Mouse (Mus musculus) liver, embryonic 11.5 days (tissue): ENCODE measurements around the gene Snu13. TPM values are rescaled to one million over a fixed set of nuclear protein-coding genes. Genes with fewer than 3 reads are reported as not detected.

Experiments
- ATAC-seq: fragments of 200-750 bp; cut with Nextera tagmentation; replicated peaks from 2 replicates; pipeline ENCODE4 v1.8.0; 2017; ENCODE audit warnings: moderate number of reproducible peaks, mild to moderate bottlenecking, moderate TSS enrichment, moderate library complexity; ENCODE audit not compliant: low FRiP score
- DNase-seq: peaks from one replicate; pipeline ENCODE4 v3.0.0-alpha.2; 2017; ENCODE audit warnings: low spot score
- H3K27ac ChIP-seq: fragments of 300-500 bp; sonication (generic); 2 replicates; pipeline ENCODE4 v1.5.1; 2014; ENCODE audit warnings: mild to moderate bottlenecking, low read depth, low read length, control low read depth
- H3K27me3 ChIP-seq: fragments of 300-500 bp; sonication (generic); replicated peaks from 2 replicates; pipeline ENCODE4 v1.6.1; 2014; ENCODE audit warnings: low read length, mixed read lengths; ENCODE audit not compliant: control insufficient read depth, insufficient read depth
- H3K36me3 ChIP-seq: fragments of 300-500 bp; sonication (generic); 2 replicates; pipeline ENCODE4 v1.6.1; 2014; ENCODE audit warnings: mild to moderate bottlenecking, low read length, moderate library complexity, mixed read lengths; ENCODE audit not compliant: control insufficient read depth, insufficient read depth
- H3K4me1 ChIP-seq: fragments of 300-500 bp; sonication (generic); replicated peaks from 2 replicates; pipeline ENCODE4 v1.6.1; 2014; ENCODE audit warnings: low read length, mixed read lengths; ENCODE audit not compliant: control insufficient read depth, insufficient read depth
- H3K4me2 ChIP-seq: fragments of 300-500 bp; sonication (generic); 2 replicates; pipeline ENCODE4 v1.6.1; 2014; ENCODE audit warnings: mild to moderate bottlenecking, control low read depth, moderate library complexity
- H3K4me3 ChIP-seq: fragments of 300-500 bp; sonication (generic); 2 replicates; pipeline ENCODE4 v1.5.1; 2014; ENCODE audit warnings: low read depth, low read length, control low read depth
- H3K9ac ChIP-seq: fragments of 300-500 bp; sonication (generic); 2 replicates; pipeline ENCODE4 v1.6.1; 2014; ENCODE audit warnings: low read depth, low read length, control low read depth
- H3K9me3 ChIP-seq: fragments of 300-500 bp; sonication (generic); 2 replicates; pipeline ENCODE4 v1.6.1; 2016; ENCODE audit warnings: low read length, inconsistent platforms, mixed read lengths; ENCODE audit not compliant: control insufficient read depth
- WGBS: fragments of 180-500 bp; shearing (Covaris S2); extraction: QIAGEN DNeasy Blood & Tissue Kit; methylation state at CpG from one replicate; pipeline ENCODE4 v1.1.7; 2014; 5-methylcytosine and 5-hydroxymethylcytosine counted together
- polyA plus RNA-seq: library from polyadenylated mRNA; unstranded; fragments of >200 nt; fragmentation: Nextera tagmentation; extraction: Ambion mirVana; gene quantifications from 2 replicates; pipeline ENCODE4 v1.2.1, GENCODE M21; 2014

Gene Snu13
- polyA plus RNA-seq, 1 experiment from 2014 or later: 393 TPM

GRCm38 (mm10) chr15:82040650-82041049 lies 6.7 kb downstream of the Snu13 start:
- H3K27me3 ChIP-seq: no peaks in the 10 kb centered on the region
- H3K4me3 ChIP-seq: no peak overlapping the region
- ATAC-seq (peak; percentile 61; the same call in 1 of the 2 replicates), DNase-seq (no peak)
- H3K9ac ChIP-seq: no peak overlapping the region
- H3K36me3 ChIP-seq: peaks cover 35% of the 10 kb centered on the region
- H3K4me2 ChIP-seq: no peak overlapping the region
- H3K4me1 ChIP-seq: peaks cover 6% of the 10 kb centered on the region; the same call in 1 of the 2 replicates
- H3K27ac ChIP-seq: no peak overlapping the region
- no peaks in the 10 kb centered on the region for H3K9me3 ChIP-seq
- 97% methylated on average over 1 of the region's 1 CpGs for WGBS

GRCm38 (mm10) chr15:82035904-82036689 lies 11.3 kb downstream of the Snu13 start:
- Histone ChIP-seq H3K27me3 (no peaks in the 10 kb centered on the region), H3K27ac (no peak overlapping the region), H3K4me1 (no peaks in the 10 kb centered on the region), H3K4me2 (no peak overlapping the region), H3K36me3 (peaks cover 38% of the 10 kb centered on the region), H3K9ac (no peak overlapping the region), H3K9me3 (no peaks in the 10 kb centered on the region), H3K4me3 (no peak overlapping the region)
- DNase-seq (no peak), ATAC-seq (no peak)
- 74% methylated on average over 12 of the region's 12 CpGs for WGBS

- no peak for DNase-seq
- no peak for ATAC-seq
- no peak within 1 kb of the TSS for H3K4me3 ChIP-seq
- H3K4me1 ChIP-seq: no peaks in the 10 kb centered on the region
- H3K9ac ChIP-seq: no peak within 1 kb of the TSS; the same call in 1 of the 2 replicates
- peaks cover 43% of the 10 kb centered on the region for H3K36me3 ChIP-seq
- no peaks in the 10 kb centered on the region for H3K27me3 ChIP-seq
- H3K27ac ChIP-seq: no peak within 1 kb of the TSS
- WGBS: 95% methylated on average over 4 of the region's 4 CpGs
- H3K4me2 ChIP-seq: no peak within 1 kb of the TSS
- H3K9me3 ChIP-seq: no peaks in the 10 kb centered on the region
Measured at GRCm38 (mm10) chr15:82033762-82034161, 13.6 kb downstream of the Snu13 start, which contains the start of gene Desi1. Desi1 (minus strand) TSS chr15:82033862.

GRCm38 (mm10) chr15:82032386-82032785 lies 15.0 kb downstream of the Snu13 start:
- H3K27me3 ChIP-seq: no peaks in the 10 kb centered on the region
- no peaks in the 10 kb centered on the region for H3K4me1 ChIP-seq
- peaks cover 44% of the 10 kb centered on the region for H3K36me3 ChIP-seq
- DNase-seq: no peak
- no peak overlapping the region for H3K4me3 ChIP-seq
- no peak overlapping the region for H3K27ac ChIP-seq
- 90% methylated on average over 7 of the region's 7 CpGs for WGBS
- no peaks in the 10 kb centered on the region for H3K9me3 ChIP-seq
- no peak for ATAC-seq
- H3K9ac ChIP-seq: no peak overlapping the region
- H3K4me2 ChIP-seq: no peak overlapping the region

- H3K4me2 ChIP-seq: no peak overlapping the region
- no peak overlapping the region for H3K9ac ChIP-seq
- no peaks in the 10 kb centered on the region for H3K4me1 ChIP-seq
- H3K27me3 ChIP-seq: no peaks in the 10 kb centered on the region
- peaks cover 66% of the 10 kb centered on the region for H3K36me3 ChIP-seq
- ATAC-seq (no peak), DNase-seq (no peak)
- H3K9me3 ChIP-seq: no peaks in the 10 kb centered on the region
- WGBS: 90% methylated on average over 7 of the region's 7 CpGs
- no peak overlapping the region for H3K4me3 ChIP-seq
- H3K27ac ChIP-seq: no peak overlapping the region
Measured at GRCm38 (mm10) chr15:82027726-82028125, 19.7 kb downstream of the Snu13 start.

GRCm38 (mm10) chr15:82027276-82027675 lies 20.1 kb downstream of the Snu13 start:
- Histone ChIP-seq H3K9ac (no peak overlapping the region), H3K4me3 (no peak overlapping the region), H3K4me1 (no peaks in the 10 kb centered on the region), H3K27me3 (no peaks in the 10 kb centered on the region), H3K36me3 (peaks cover 63% of the 10 kb centered on the region), H3K9me3 (no peaks in the 10 kb centered on the region), H3K27ac (no peak overlapping the region), H3K4me2 (no peak overlapping the region)
- DNase-seq: no peak
- ATAC-seq: no peak
- 93% methylated on average over 7 of the region's 7 CpGs for WGBS

GRCm38 (mm10) chr15:82023965-82024635 lies 23.3 kb downstream of the Snu13 start:
- Histone ChIP-seq H3K4me1 (no peaks in the 10 kb centered on the region), H3K4me3 (no peak overlapping the region), H3K36me3 (peaks cover 53% of the 10 kb centered on the region), H3K9ac (no peak overlapping the region), H3K4me2 (no peak overlapping the region), H3K27ac (no peak overlapping the region), H3K9me3 (no peaks in the 10 kb centered on the region), H3K27me3 (no peaks in the 10 kb centered on the region)
- DNase-seq: no peak
- WGBS: 88% methylated on average over 6 of the region's 6 CpGs
- ATAC-seq: no peak

GRCm38 (mm10) chr15:82022535-82023088 lies 24.8 kb downstream of the Snu13 start:
- Histone ChIP-seq H3K4me3 (no peak overlapping the region), H3K9me3 (no peaks in the 10 kb centered on the region), H3K27me3 (no peaks in the 10 kb centered on the region), H3K36me3 (peaks cover 46% of the 10 kb centered on the region), H3K4me1 (peaks cover 2% of the 10 kb centered on the region; the same call in 1 of the 2 replicates), H3K9ac (no peak overlapping the region), H3K27ac (no peak overlapping the region), H3K4me2 (no peak overlapping the region)
- WGBS: 85% methylated on average over 13 of the region's 13 CpGs
- ATAC-seq: no peak
- DNase-seq: no peak
